Mouse (Mus musculus): Measurements from ENCODE around the gene Ier3.

Gene Ier3

GRCm38 (mm10) chr17:35810900-35811648, 10.4 kb upstream of the Ier3 start:
- in situ Hi-C loops (cut with MboI), result no loop called here

- in situ Hi-C loops (cut with MboI), result no loop called here
Observed at GRCm38 (mm10) chr17:35812307-35812706, 9.2 kb upstream of the Ier3 start.

- in situ Hi-C loops (cut with MboI), result no loop called here
Observed at GRCm38 (mm10) chr17:35812736-35813135, 8.7 kb upstream of the Ier3 start.

GRCm38 (mm10) chr17:35813245-35813647, 8.2 kb upstream of the Ier3 start:
- in situ Hi-C loops (cut with MboI), result no loop called here

- in situ Hi-C loops (cut with MboI), result no loop called here
Observed at GRCm38 (mm10) chr17:35813653-35814052, 7.8 kb upstream of the Ier3 start.

- in situ Hi-C loops (cut with MboI), result no loop called here
Observed at GRCm38 (mm10) chr17:35814678-35815077, 6.8 kb upstream of the Ier3 start.

- in situ Hi-C loops (cut with MboI), result no loop called here
Observed at GRCm38 (mm10) chr17:35815836-35816235, 5.6 kb upstream of the Ier3 start.

GRCm38 (mm10) chr17:35816686-35817085, 4.8 kb upstream of the Ier3 start:
- in situ Hi-C loops (cut with MboI), result no loop called here

GRCm38 (mm10) chr17:35817226-35817625, 4.3 kb upstream of the Ier3 start:
- in situ Hi-C loops (cut with MboI), result no loop called here

- in situ Hi-C loops (cut with MboI), result no loop called here
Observed at GRCm38 (mm10) chr17:35820111-35820510, 1.4 kb upstream of the Ier3 start.

GRCm38 (mm10) chr17:35822564-35822963, 1.1 kb downstream of the Ier3 start:
- in situ Hi-C loops (cut with MboI), result no loop called here

GRCm38 (mm10) chr17:35822964-35823937, 1.8 kb downstream of the Ier3 start, which contains the start of gene Flot1:
Gene Flot1 (plus strand): TSS chr17:35823230.
- in situ Hi-C loops (cut with MboI), result no loop called here

GRCm38 (mm10) chr17:35824402-35824801, 2.9 kb downstream of the Ier3 start:
- in situ Hi-C loops (cut with MboI), result no loop called here

- in situ Hi-C loops (cut with MboI), result no loop called here
Observed at GRCm38 (mm10) chr17:35825109-35825850, 3.8 kb downstream of the Ier3 start.

- in situ Hi-C loops (cut with MboI), result loop anchor here (10.0 kb wide), 1 partner anchor 165 kb away; no protein-coding TSS in a partner anchor
Observed at GRCm38 (mm10) chr17:35829737-35830136, 8.3 kb downstream of the Ier3 start.

GRCm38 (mm10) chr17:35832400-35833238, 11.1 kb downstream of the Ier3 start:
- in situ Hi-C loops (cut with MboI), result loop anchor here (10.0 kb wide), 1 partner anchor 162 kb away; no protein-coding TSS in a partner anchor

- in situ Hi-C loops (cut with MboI), result loop anchor here (10.0 kb wide), 1 partner anchor 162 kb away; no protein-coding TSS in a partner anchor
Observed at GRCm38 (mm10) chr17:35833239-35833751, 11.8 kb downstream of the Ier3 start.

GRCm38 (mm10) chr17:35833894-35834293, 12.4 kb downstream of the Ier3 start:
- in situ Hi-C loops (cut with MboI), result loop anchor here (10.0 kb wide), 1 partner anchor 161 kb away; no protein-coding TSS in a partner anchor

GRCm38 (mm10) chr17:35834696-35835422, 13.4 kb downstream of the Ier3 start:
- in situ Hi-C loops (cut with MboI), result loop anchor here (5.0 to 10.0 kb wide), 3 partner anchors 37 to 160 kb away; partner anchors contain the start of genes Mrps18b and Ppp1r10
